Mouse (Mus musculus) Patski (cell line): ENCODE measurements around the gene Bik. TPM values are rescaled to one million over a fixed set of nuclear protein-coding genes. Genes with fewer than 3 reads are reported as not detected.

Source experiments
- ATAC-seq: fragments of 100-300 bp; one replicate; pipeline ENCODE4 v1.8.0; 2021
- CTCF ChIA-PET: fragments of 350-600 bp; sonication (Branson Sonifier 250); formaldehyde crosslinking; loops from one replicate; lab custom pipeline; 2022; ENCODE audit warnings: inconsistent platforms; lab: Charles Lee
- POLR2A ChIA-PET: fragments of 350-600 bp; sonication (Branson Sonifier 250); formaldehyde crosslinking; loops from one replicate; lab custom pipeline; 2022; ENCODE audit warnings: antibody characterized with exemption, inconsistent platforms; lab: Charles Lee
- DNase-seq: peaks from one replicate; pipeline ENCODE4 v3.0.0-alpha.2; 2011; ENCODE audit warnings: low read depth, low spot score
- H3K27me3 ChIP-seq: fragments of 371-371 bp; one replicate; pipeline ENCODE4 v1.5.1; 2021
- CTCF ChIP-seq: fragments of 100-300 bp; IDR thresholded peaks from one replicate; pipeline ENCODE4 v1.5.1; 2021
- in situ Hi-C: fragments of 300-500 bp; cut with MboI; formaldehyde crosslinking; loops from 3 replicates; pipeline ENCODE4 v1.11.1; 2018; ENCODE audit warnings: low pct_unique_long_range_greater_than_20kb, mixed read lengths
- polyA plus RNA-seq: library from polyadenylated mRNA; unstranded; gene quantifications from one replicate; pipeline ENCODE4 v1.2.3, GENCODE M21; 2021

The Bik gene
- polyA plus RNA-seq, 1 experiment from 2014 or later = 0.15 TPM

DNA sequence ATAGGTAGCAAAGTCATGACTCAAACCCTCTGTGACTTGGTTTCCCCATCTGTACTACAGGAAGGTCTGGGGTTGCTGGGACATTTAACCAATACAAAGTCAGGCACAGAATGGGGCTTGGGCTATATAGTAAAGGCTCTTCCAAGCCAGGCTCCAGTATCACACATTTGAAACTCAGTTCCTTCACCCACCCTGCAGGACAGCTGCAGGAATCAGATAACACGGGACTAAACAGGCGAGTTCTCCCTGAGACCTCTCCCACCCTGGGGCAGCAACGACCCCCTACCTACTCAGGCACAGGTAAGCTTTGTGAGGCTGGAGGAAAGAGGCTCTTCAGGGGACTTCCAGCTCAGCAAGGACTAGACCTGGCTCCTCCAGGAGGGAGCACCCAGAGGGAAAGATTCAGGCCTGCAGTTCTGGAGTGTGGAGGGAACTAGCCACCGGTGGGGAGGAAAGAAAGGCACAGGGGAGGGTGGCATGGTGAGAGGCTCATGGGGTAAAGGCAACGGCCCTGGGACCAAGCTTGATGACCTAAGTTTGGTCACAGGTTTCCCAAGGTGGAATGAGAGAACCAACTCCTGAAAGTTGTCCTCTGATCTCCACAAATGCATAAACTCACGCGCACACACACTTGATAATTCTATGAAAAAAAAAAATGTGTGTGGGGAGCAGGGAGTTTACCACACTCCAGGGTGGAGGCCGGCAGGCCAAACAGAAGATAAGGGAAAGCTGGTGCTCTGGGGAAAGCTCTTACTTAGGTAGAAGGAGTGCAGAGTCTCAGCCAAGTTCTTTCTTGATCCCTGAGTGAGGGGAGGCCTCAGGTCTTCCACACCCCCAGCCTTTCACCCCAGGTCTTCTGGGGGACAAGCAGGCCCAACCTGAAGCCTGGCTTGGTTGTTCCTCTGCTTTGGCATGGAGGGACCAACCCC is 65.9 kb downstream of the Bik start:
- CTCF ChIA-PET = interaction anchor here (1.3 to 1.7 kb wide), 2 partner anchors 10 to 17 kb away, joined by 5 to 6 read pairs; no protein-coding TSS in a partner anchor
- DNase-seq = no peak
- H3K27me3 ChIP-seq = no peaks in the 10 kb centered on the region
- in situ Hi-C loops = no loop called here
- POLR2A ChIA-PET = interaction anchor here (0.6 kb wide), 1 partner anchor 1041 kb away, joined by 3 read pairs; no protein-coding TSS in a partner anchor
- no peak for TF ChIP-seq CTCF
- ATAC-seq = no peak

DNA sequence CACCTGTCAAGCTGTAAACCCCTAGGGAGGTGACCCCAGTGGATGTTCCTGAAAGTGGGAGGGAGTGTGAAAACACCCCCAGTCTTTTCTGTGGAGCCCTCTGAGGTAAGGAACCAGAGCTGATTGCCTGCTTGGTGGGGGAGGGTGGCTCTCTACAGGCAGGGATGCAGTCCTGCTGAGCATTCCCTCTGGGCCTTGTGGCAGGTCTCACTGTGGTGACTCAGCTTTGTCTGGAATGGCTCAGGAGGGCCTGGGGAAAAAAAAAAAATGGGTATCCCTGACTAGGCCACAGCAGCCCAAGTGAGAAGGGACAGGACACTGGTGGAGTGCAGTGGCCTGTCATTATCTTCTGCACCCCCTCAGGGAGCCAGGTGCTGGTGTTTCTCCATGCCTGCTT is 66.5 kb downstream of the Bik start:
- ATAC-seq = peak; percentile 51
- no peak for DNase-seq
- TF ChIP-seq CTCF = no peak
- no peaks in the 10 kb centered on the region for H3K27me3 ChIP-seq
- in situ Hi-C loops = no loop called here
- ChIA-PET POLR2A (no interaction called here), CTCF (interaction anchor here (1.3 to 1.7 kb wide), 2 partner anchors 10 to 18 kb away, joined by 5 to 6 read pairs; no protein-coding TSS in a partner anchor)

DNA sequence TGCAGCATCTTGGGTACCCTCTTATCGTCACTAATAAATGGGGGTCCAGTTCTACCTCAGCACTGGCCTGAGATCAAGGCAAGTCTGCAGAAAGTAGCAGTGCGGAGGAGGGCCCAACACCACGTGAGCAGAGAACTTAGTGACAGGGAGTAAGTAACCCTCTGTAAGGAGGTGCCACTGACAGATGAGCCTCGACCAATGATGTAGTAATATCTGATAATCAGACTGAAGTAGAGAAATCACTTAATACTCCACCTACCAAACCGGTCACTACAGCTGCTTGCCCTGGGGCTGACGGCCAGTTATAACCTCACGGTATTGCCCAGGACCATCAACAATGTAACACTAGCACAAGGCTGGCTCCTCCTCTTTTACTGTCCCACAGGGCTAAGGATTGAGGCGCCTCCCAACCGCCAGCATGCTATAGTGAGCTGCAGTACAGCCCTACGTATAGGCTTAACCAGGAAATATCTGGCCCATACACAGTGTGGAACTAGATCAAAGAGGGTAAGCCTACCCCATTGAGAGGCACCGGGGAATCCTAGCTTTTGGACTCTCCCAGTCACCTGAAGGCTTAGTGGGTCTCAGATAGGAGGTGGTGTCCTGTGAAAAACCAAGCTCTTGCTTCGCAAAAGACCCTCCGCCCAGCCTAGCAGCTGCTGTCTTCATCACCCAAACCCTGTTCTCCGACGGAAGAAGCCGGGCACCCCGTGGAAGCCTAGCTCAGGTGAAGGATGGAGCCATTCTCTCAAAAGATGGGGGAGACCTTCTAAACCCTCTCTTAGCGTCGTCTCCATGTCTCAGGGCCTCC is 67.2 kb downstream of the Bik start:
- H3K27me3 ChIP-seq = no peaks in the 10 kb centered on the region
- DNase-seq (no peak), ATAC-seq (peak; percentile 20)
- in situ Hi-C loops = no loop called here
- ChIA-PET CTCF (interaction anchor here (0.8 to 0.9 kb wide), 3 partner anchors 12 to 24 kb away, joined by 3 to 4 read pairs (median 3); no protein-coding TSS in a partner anchor), POLR2A (interaction anchor here (0.8 to 1.4 kb wide), 4 partner anchors 9 to 39 kb away, joined by 3 to 6 read pairs (median 3); partner anchors contain the start of genes Mcat and Tspo)
- TF ChIP-seq CTCF = no peak

Other genes with a start within 250 kb of the Bik start
- gene Arfgap3, start 176.6 kb upstream of the Bik start, polyA plus RNA-seq = 43.5 TPM
- gene Pacsin2, start 62.3 kb upstream of the Bik start, polyA plus RNA-seq = 126 TPM
- gene Ttll1, start 16.0 kb upstream of the Bik start, polyA plus RNA-seq = 28.2 TPM
- gene Tspo, start 36.7 kb downstream of the Bik start, polyA plus RNA-seq = 226 TPM
- 26.7 TPM for gene Mcat, start 36.9 kb downstream of the Bik start, polyA plus RNA-seq
- gene Ttll12, start 68.3 kb downstream of the Bik start, polyA plus RNA-seq = 53.0 TPM
- 0.71 TPM for gene Scube1, start 198.2 kb downstream of the Bik start, polyA plus RNA-seq